Mouse (Mus musculus) lung, embryonic 14.5 days (tissue): ENCODE results near the gene Ube4a. TPM values are rescaled to one million over a fixed set of nuclear protein-coding genes. Genes with fewer than 3 reads are reported as not detected.

Source experiments
- ATAC-seq: fragments of 200-750 bp; cut with Nextera tagmentation; 2 replicates; pipeline ENCODE4 v1.8.0; 2017; ENCODE audit warnings: mild to moderate bottlenecking, moderate TSS enrichment, moderate library complexity; ENCODE audit not compliant: insufficient read depth
- DNase-seq: peaks from one replicate; pipeline ENCODE4 v3.0.0-alpha.2; 2015
- H3K27ac ChIP-seq: fragments of 300-500 bp; sonication (generic); 2 replicates; pipeline ENCODE4 v1.5.1; 2014; ENCODE audit warnings: low read depth, mild to moderate bottlenecking, moderate library complexity
- H3K27me3 ChIP-seq: fragments of 300-500 bp; sonication (generic); 2 replicates; pipeline ENCODE4 v1.6.1; 2014; ENCODE audit warnings: low read length, control low read depth; ENCODE audit not compliant: insufficient read depth
- H3K36me3 ChIP-seq: fragments of 300-500 bp; sonication (generic); 2 replicates; pipeline ENCODE4 v1.6.1; 2014; ENCODE audit warnings: control low read depth; ENCODE audit not compliant: insufficient read depth
- H3K4me1 ChIP-seq: fragments of 300-500 bp; sonication (generic); 2 replicates; pipeline ENCODE4 v1.6.1; 2014; ENCODE audit warnings: antibody characterized with exemption, control low read depth; ENCODE audit not compliant: insufficient read depth
- H3K4me2 ChIP-seq: fragments of 300-500 bp; sonication (generic); 2 replicates; pipeline ENCODE4 v1.6.1; 2014; ENCODE audit warnings: mild to moderate bottlenecking
- H3K4me3 ChIP-seq: fragments of 300-500 bp; sonication (generic); 2 replicates; pipeline ENCODE4 v1.5.1; 2014; ENCODE audit warnings: low read depth, low read length
- H3K9ac ChIP-seq: fragments of 300-500 bp; sonication (generic); 2 replicates; pipeline ENCODE4 v1.6.1; 2014
- H3K9me3 ChIP-seq: fragments of 300-500 bp; sonication (generic); 2 replicates; pipeline ENCODE4 v1.6.1; 2016; ENCODE audit warnings: low read depth, low read length, control low read depth
- CTCF ChIP-seq: IDR thresholded peaks from 2 replicates; pipeline ENCODE4 v1.5.1; 2016; ENCODE audit warnings: antibody characterized with exemption, low read depth
- WGBS: fragments of 180-500 bp; shearing (Covaris S2); extraction: QIAGEN DNeasy Blood & Tissue Kit; methylation state at CpG from one replicate; pipeline ENCODE4 v1.1.7; 2014; 5-methylcytosine and 5-hydroxymethylcytosine counted together
- polyA plus RNA-seq: library from polyadenylated mRNA; unstranded; fragments of >200 nt; fragmentation: Nextera tagmentation; extraction: Ambion mirVana; gene quantifications from 2 replicates; pipeline ENCODE4 v1.2.1, GENCODE M21; 2014

The Ube4a gene
- 30.3 and 33.5 TPM in 2 replicates for polyA plus RNA-seq

GRCm38 (mm10) chr9:44965126-44965832 is at the start of gene Ube4a:
Gene Ube4a (minus strand): TSS chr9:44965600.
- peak within 1 kb of the TSS; percentile 68 for H3K4me2 ChIP-seq
- peaks cover 7% of the 10 kb centered on the region; the same call in 1 of the 2 replicates for H3K4me1 ChIP-seq
- ATAC-seq (peak; percentile 95), DNase-seq (peak; percentile 99)
- no peaks in the 10 kb centered on the region for H3K27me3 ChIP-seq
- H3K4me3 ChIP-seq = peak within 1 kb of the TSS; percentile 78
- H3K36me3 ChIP-seq = peaks cover 21% of the 10 kb centered on the region
- no peaks in the 10 kb centered on the region for H3K9me3 ChIP-seq
- under 1% methylated on average over 39 of the region's 39 CpGs for WGBS
- no peak for TF ChIP-seq CTCF
- peak within 1 kb of the TSS; percentile 86 for H3K9ac ChIP-seq
- H3K27ac ChIP-seq = peak within 1 kb of the TSS; percentile 43; the same call in 1 of the 2 replicates

- Histone ChIP-seq H3K4me2 (no peak overlapping the region), H3K9ac (no peak overlapping the region), H3K27me3 (no peaks in the 10 kb centered on the region), H3K4me3 (no peak overlapping the region), H3K27ac (no peak overlapping the region), H3K9me3 (no peaks in the 10 kb centered on the region), H3K36me3 (no peaks in the 10 kb centered on the region), H3K4me1 (no peaks in the 10 kb centered on the region)
- WGBS = 43% methylated on average over 2 of the region's 2 CpGs
- no peak for ATAC-seq
- TF ChIP-seq CTCF = no peak
- DNase-seq = no peak
These were observed 49.5 kb upstream of the Ube4a start for GRCm38 (mm10) chr9:45014879-45015278.

GRCm38 (mm10) chr9:45011291-45011690 is 45.9 kb upstream of the Ube4a start:
- WGBS = 35% methylated on average over 6 of the region's 6 CpGs
- Histone ChIP-seq H3K36me3 (no peaks in the 10 kb centered on the region), H3K27ac (no peak overlapping the region), H3K4me3 (no peak overlapping the region), H3K9me3 (no peaks in the 10 kb centered on the region), H3K27me3 (no peaks in the 10 kb centered on the region), H3K4me2 (no peak overlapping the region), H3K9ac (no peak overlapping the region), H3K4me1 (no peaks in the 10 kb centered on the region)
- TF ChIP-seq CTCF = no peak
- ATAC-seq (no peak), DNase-seq (no peak)

GRCm38 (mm10) chr9:45010461-45010860 is 45.1 kb upstream of the Ube4a start:
- WGBS = 62% methylated on average over 4 of the region's 4 CpGs
- no peak overlapping the region for H3K27ac ChIP-seq
- TF ChIP-seq CTCF = no peak

GRCm38 (mm10) chr9:45009180-45010078 is 44.0 kb upstream of the Ube4a start, which contains the start of gene Cd3e:
Gene Cd3e (minus strand): TSS chr9:45009627.
- Histone ChIP-seq H3K36me3 (no peaks in the 10 kb centered on the region), H3K9me3 (no peaks in the 10 kb centered on the region), H3K27ac (no peak within 1 kb of the TSS), H3K4me3 (no peak within 1 kb of the TSS), H3K4me1 (no peaks in the 10 kb centered on the region), H3K27me3 (no peaks in the 10 kb centered on the region), H3K9ac (no peak within 1 kb of the TSS), H3K4me2 (no peak within 1 kb of the TSS)
- TF ChIP-seq CTCF = no peak
- no peak for DNase-seq
- 82% methylated on average over 19 of the region's 19 CpGs for WGBS
- ATAC-seq = no peak

More at GRCm38 (mm10) chr9:45010461-45010860, 45.1 kb upstream of the Ube4a start:
- H3K4me1 ChIP-seq = no peaks in the 10 kb centered on the region
- H3K9ac ChIP-seq = no peak overlapping the region
- H3K4me3 ChIP-seq = no peak overlapping the region
- peak; percentile 7 for DNase-seq
- no peaks in the 10 kb centered on the region for H3K27me3 ChIP-seq
- no peaks in the 10 kb centered on the region for H3K9me3 ChIP-seq
- ATAC-seq = no peak
- no peak overlapping the region for H3K4me2 ChIP-seq
- H3K36me3 ChIP-seq = no peaks in the 10 kb centered on the region

- no peak for DNase-seq
- no peak for TF ChIP-seq CTCF
- H3K4me2 ChIP-seq = no peak overlapping the region
- no peaks in the 10 kb centered on the region for H3K4me1 ChIP-seq
- H3K4me3 ChIP-seq = no peak overlapping the region
- no peaks in the 10 kb centered on the region for H3K27me3 ChIP-seq
- H3K9ac ChIP-seq = no peak overlapping the region
- H3K36me3 ChIP-seq = no peaks in the 10 kb centered on the region
- ATAC-seq = no peak
- H3K27ac ChIP-seq = no peak overlapping the region
- 72% methylated on average over 4 of the region's 4 CpGs for WGBS
- no peaks in the 10 kb centered on the region for H3K9me3 ChIP-seq
These were observed 42.9 kb upstream of the Ube4a start for GRCm38 (mm10) chr9:45008342-45008741.

GRCm38 (mm10) chr9:45007404-45007803 is 42.0 kb upstream of the Ube4a start:
- Histone ChIP-seq H3K9ac (no peak overlapping the region), H3K27ac (no peak overlapping the region), H3K36me3 (no peaks in the 10 kb centered on the region), H3K4me2 (no peak overlapping the region), H3K27me3 (no peaks in the 10 kb centered on the region), H3K9me3 (no peaks in the 10 kb centered on the region), H3K4me3 (no peak overlapping the region), H3K4me1 (no peaks in the 10 kb centered on the region)
- DNase-seq = no peak
- 64% methylated on average over 12 of the region's 12 CpGs for WGBS
- ATAC-seq = no peak
- no peak for TF ChIP-seq CTCF
